Mouse (Mus musculus) gastrocnemius, adult 2 months (tissue): ENCODE measurements around the gene Rnpep. TPM values are rescaled to one million over a fixed set of nuclear protein-coding genes. Genes with fewer than 3 reads are reported as not detected.

Source experiments
- DNase-seq: peaks from one replicate; pipeline ENCODE4 v3.0.0; 2022
- H3K27ac ChIP-seq: fragments of 200-600 bp; 2 replicates; pipeline ENCODE4 v1.8.1; 2022; ENCODE audit warnings: mild to moderate bottlenecking
- H3K4me3 ChIP-seq: fragments of 200-600 bp; 2 replicates; pipeline ENCODE4 v1.8.1; 2022; ENCODE audit warnings: mild to moderate bottlenecking, moderate library complexity
- CTCF ChIP-seq: fragments of 200-600 bp; IDR thresholded peaks from 2 replicates; pipeline ENCODE4 v1.8.1; 2022; ENCODE audit warnings: antibody characterized with exemption, mild to moderate bottlenecking, moderate library complexity
- intact Hi-C: fragments of 180-260 bp; cut with DNase I; formaldehyde crosslinking; loops from one replicate; pipeline ENCODE4 v1.15.1; 2025
- total RNA-seq, 2 experiments: library from RNA; stranded (reverse); gene quantifications; 2 replicates each; pipeline ENCODE4 v1.2.3; 2021

Gene Rnpep
- total RNA-seq, 2 experiments from 2014 or later = 11.9 to 15.8 TPM

DNA sequence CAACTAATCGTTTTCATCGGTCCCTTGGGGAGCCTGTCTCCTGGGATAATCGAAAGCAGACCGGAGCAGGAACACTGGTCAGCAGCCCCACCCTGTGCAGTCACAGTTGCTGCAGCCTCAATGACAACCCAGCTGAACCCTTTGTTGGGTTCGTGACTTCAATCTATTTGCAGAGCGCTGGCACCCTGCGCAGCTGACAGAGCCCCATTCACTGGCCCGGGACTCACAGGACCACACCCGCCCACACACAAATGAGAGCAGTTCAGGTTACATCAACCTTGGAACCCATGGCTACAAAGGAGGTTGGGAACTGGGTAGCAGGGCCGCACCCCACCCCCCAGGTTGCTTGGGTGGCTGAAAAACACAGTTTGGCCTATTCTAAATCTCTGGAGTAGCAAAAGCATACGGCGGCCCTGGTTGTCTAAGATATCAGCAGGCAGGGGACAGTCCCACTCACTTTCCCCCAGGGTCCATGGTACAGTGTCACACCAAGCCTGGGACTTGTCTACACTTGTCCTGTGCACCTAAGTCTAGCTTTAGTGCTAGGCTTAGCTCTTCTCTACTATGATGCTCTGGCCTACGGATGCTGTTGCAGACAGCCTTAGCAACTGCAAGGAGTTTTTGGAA lies 66.2 kb downstream of the Rnpep start:
- Histone ChIP-seq H3K4me3 (no peak overlapping the region), H3K27ac (no peak overlapping the region)
- TF ChIP-seq CTCF = no peak
- peak; percentile 27 for DNase-seq
- intact Hi-C loops = no loop called here

DNA sequence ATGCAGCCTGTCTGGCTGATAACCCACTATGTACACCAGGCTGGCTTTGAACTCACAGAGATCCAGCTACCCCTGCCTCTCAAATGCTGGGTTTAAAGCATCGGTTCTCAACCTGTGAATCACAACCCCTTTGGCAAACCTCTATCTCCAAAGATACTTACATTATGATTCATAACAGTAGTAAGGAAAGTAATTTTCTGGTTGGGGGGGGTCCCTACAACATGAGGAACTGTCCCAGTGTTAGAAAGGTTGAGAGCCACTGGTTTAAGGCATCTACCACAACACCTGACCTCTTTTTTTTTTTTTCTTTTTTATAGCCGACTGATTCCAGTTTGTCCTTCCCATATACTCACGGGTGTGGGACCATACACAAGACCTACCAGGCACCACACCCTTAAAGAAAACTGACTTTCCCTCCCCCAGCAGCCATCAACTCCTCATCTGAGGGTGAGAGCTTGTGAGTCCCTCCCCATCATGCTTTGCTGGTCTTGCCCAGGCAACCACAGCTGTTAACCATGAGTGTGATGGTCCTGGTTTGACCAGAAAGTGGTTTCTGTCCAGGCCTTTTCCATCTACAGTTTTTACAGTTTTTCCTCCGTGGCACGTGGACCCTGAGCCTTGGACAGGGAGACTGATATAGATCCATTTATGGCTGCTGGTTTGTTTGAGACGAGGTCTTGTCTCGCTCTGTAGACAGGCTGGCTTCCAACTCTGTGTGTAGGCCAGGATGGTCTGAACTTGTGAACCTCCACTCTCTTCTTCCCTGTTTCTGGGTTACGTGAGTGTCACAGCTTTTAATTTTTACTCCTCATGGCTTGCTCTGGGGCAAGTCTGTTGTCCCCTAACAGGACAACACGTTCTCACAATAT lies 69.9 kb downstream of the Rnpep start:
- intact Hi-C loops = no loop called here
- DNase-seq = no peak
- no peak overlapping the region for H3K27ac ChIP-seq
- no peak overlapping the region for H3K4me3 ChIP-seq
- TF ChIP-seq CTCF = no peak

Other genes with a start within 250 kb of the Rnpep start
- under 1 TPM; 0.08 to 0.86 TPM for gene Lgr6, start 178.8 kb downstream of the Rnpep start, total RNA-seq
- under 1 TPM in 1 of 2 experiments, not detected in 1; 0.17 TPM for gene Ptpn7, start 151.4 kb downstream of the Rnpep start, total RNA-seq
- 10 to 100 TPM; 16.5 to 17.8 TPM for gene Arl8a, start 137.3 kb downstream of the Rnpep start, total RNA-seq
- gene Gpr37l1, start 116.4 kb downstream of the Rnpep start, total RNA-seq = under 1 TPM; 0.38 to 0.56 TPM
- gene Elf3, start 25.5 kb downstream of the Rnpep start, total RNA-seq = under 1 TPM; 0.22 to 0.28 TPM
- gene Timm17a, start 29.7 kb upstream of the Rnpep start, total RNA-seq = 100 to 1,000 TPM; 282 to 343 TPM
- 1 to 10 TPM; 4.5 to 5.3 TPM for gene Lmod1, start 40.7 kb upstream of the Rnpep start, total RNA-seq
- 100 to 1,000 TPM; 139 to 152 TPM for gene Shisa4, start 91.2 kb upstream of the Rnpep start, total RNA-seq
- gene Ipo9, start 146.4 kb upstream of the Rnpep start, total RNA-seq = 10 to 100 TPM; 24.0 to 27.8 TPM